Mouse (Mus musculus) E14TG2a.4 (cell line): ENCODE data around the gene Mypn.

ENCODE experiments used
- CTCF ChIP-seq: conservative IDR thresholded peaks from 2 replicates; pipeline ENCODE4 v1.5.1; 2014; ENCODE audit warnings: low read length
- NANOG ChIP-seq: IDR thresholded peaks from 2 replicates; pipeline ENCODE4 v1.6.1; 2014; ENCODE audit warnings: borderline replicate concordance, low read length, mixed read lengths
- POU5F1 ChIP-seq: IDR thresholded peaks from 2 replicates; pipeline ENCODE4 v1.6.1; 2014; ENCODE audit warnings: low read length, borderline replicate concordance

GRCm38 (mm10) chr10:63122516-63122915 lies 81.2 kb downstream of the Mypn start:
- no peak for TF ChIP-seq CTCF
- TF ChIP-seq NANOG: peak; percentile 46; the same call in 1 of the 2 replicates
- TF ChIP-seq POU5F1: no peak
